Mouse (Mus musculus) myocyte (in vitro differentiated cells): Measurements from ENCODE around the gene Zfhx3. TPM values are rescaled to one million over a fixed set of nuclear protein-coding genes. Genes with fewer than 3 reads are reported as not detected.

Experiments used
- H3K27me3 ChIP-seq: one replicate; pipeline ENCODE4 v1.6.1; 2011; ENCODE audit not compliant: control insufficient read depth, insufficient read depth, insufficient read length
- H3K36me3 ChIP-seq: one replicate; pipeline ENCODE4 v1.6.1; 2011; ENCODE audit not compliant: control insufficient read depth, insufficient read depth
- H3K4me2 ChIP-seq: one replicate; pipeline ENCODE4 v1.6.1; 2011; ENCODE audit warnings: low read depth, control low read depth
- H3K4me3 ChIP-seq: one replicate; pipeline ENCODE4 v1.5.1; 2011; ENCODE audit warnings: mild to moderate bottlenecking, control low read depth, moderate library complexity
- H3K79me2 ChIP-seq: one replicate; pipeline ENCODE4 v1.6.1; 2011; ENCODE audit not compliant: control insufficient read depth, insufficient read depth
- H3ac ChIP-seq: one replicate; pipeline ENCODE4 v1.6.1; 2011; ENCODE audit not compliant: control insufficient read depth, insufficient read length
- CEBPB ChIP-seq: IDR thresholded peaks from 2 replicates; pipeline ENCODE4 v1.6.1; 2011; ENCODE audit warnings: mild to moderate bottlenecking, moderate library complexity; ENCODE audit not compliant: poor library complexity, insufficient read depth, severe bottlenecking
- E2F4 ChIP-seq: IDR thresholded peaks from one replicate; pipeline ENCODE4 v1.6.1; 2011; ENCODE audit warnings: mild to moderate bottlenecking, control low read depth, moderate library complexity; ENCODE audit not compliant: insufficient read depth
- MAX ChIP-seq: IDR thresholded peaks from one replicate; pipeline ENCODE4 v1.6.1; 2011; ENCODE audit warnings: low read depth, mild to moderate bottlenecking, control low read depth
- MYOD1 ChIP-seq, 3 experiments: IDR thresholded peaks; one replicate each; pipeline ENCODE4 v1.6.1; 2011; ENCODE audit warnings: control low read depth in 2 of 3, low read depth in 2 of 3, mild to moderate bottlenecking in 2 of 3, moderate library complexity in 1 of 3; ENCODE audit not compliant: insufficient read length in 2 of 3, control insufficient read depth in 1 of 3
- MYOG ChIP-seq, 3 experiments: IDR thresholded peaks; one replicate each; pipeline ENCODE4 v1.6.1; 2011; ENCODE audit warnings: control low read depth in 2 of 3, low read depth in 2 of 3, mild to moderate bottlenecking in 2 of 3; ENCODE audit not compliant: insufficient read length in 2 of 3, control insufficient read depth in 1 of 3, insufficient read depth in 1 of 3
- POLR2A ChIP-seq: IDR thresholded peaks from one replicate; pipeline ENCODE4 v1.6.1; 2011; ENCODE audit warnings: low read depth, mild to moderate bottlenecking, control low read depth, moderate library complexity; ENCODE audit not compliant: insufficient read length
- POLR2AphosphoS2 ChIP-seq: IDR thresholded peaks from one replicate; pipeline ENCODE4 v1.6.1; 2011; ENCODE audit warnings: low read depth, control low read depth; ENCODE audit not compliant: insufficient read length
- REST ChIP-seq: IDR thresholded peaks from one replicate; pipeline ENCODE4 v1.6.1; 2011; ENCODE audit warnings: mild to moderate bottlenecking, control low read depth, moderate library complexity; ENCODE audit not compliant: insufficient read depth, insufficient read length
- SRF ChIP-seq: IDR thresholded peaks from one replicate; pipeline ENCODE4 v1.6.1; 2011; ENCODE audit warnings: low read depth; ENCODE audit not compliant: control insufficient read depth, insufficient read length
- TCF12 ChIP-seq: IDR thresholded peaks from one replicate; pipeline ENCODE4 v1.6.1; 2011; ENCODE audit warnings: mild to moderate bottlenecking, control low read depth; ENCODE audit not compliant: poor library complexity, insufficient read depth, severe bottlenecking
- TCF3 ChIP-seq: IDR thresholded peaks from one replicate; pipeline ENCODE4 v1.6.1; 2011; ENCODE audit warnings: low read depth, control low read depth; ENCODE audit not compliant: insufficient read length
- USF1 ChIP-seq: IDR thresholded peaks from one replicate; pipeline ENCODE4 v1.6.1; 2011; ENCODE audit warnings: low read depth, mild to moderate bottlenecking, control low read depth, moderate library complexity
- polyA plus RNA-seq: library from polyadenylated mRNA; unstranded; fragments of >200 nt; fragmentation: generic; extraction: Trizol; gene quantifications from one replicate; pipeline ENCODE4 v1.2.1, GENCODE M21; 2012; ENCODE audit warnings: missing spikeins

The Zfhx3 gene
- polyA plus RNA-seq, 1 experiment, result 3.0 TPM

GRCm38 (mm10) chr8:108478131-108478530 lies 535.7 kb downstream of the Zfhx3 start:
- no peaks in the 10 kb centered on the region for H3K36me3 ChIP-seq
- no peak overlapping the region for H3ac ChIP-seq
- TF ChIP-seq TCF12 (no peak), SRF (no peak), CEBPB (no peak), MYOG (IDR thresholded peaks at IDR 0.05; ENCODE audit: control insufficient read depth in 1 of 3, insufficient read depth in 1 of 3, insufficient read length in 2 of 3, low read depth in 2 of 3) (no peak), TCF3 (no peak), POLR2AphosphoS2 (no peak), MYOD1 (IDR thresholded peaks at IDR 0.05; ENCODE audit: control insufficient read depth in 1 of 3, insufficient read length in 2 of 3, low read depth in 2 of 3) (no peak), MAX (no peak), USF1 (no peak), E2F4 (no peak), REST (no peak)
- H3K4me2 ChIP-seq, result no peak overlapping the region
- no peaks in the 10 kb centered on the region for H3K79me2 ChIP-seq
- H3K27me3 ChIP-seq, result no peaks in the 10 kb centered on the region
- no peak overlapping the region for H3K4me3 ChIP-seq

- Histone ChIP-seq H3K4me3 (no peak overlapping the region), H3K4me2 (no peak overlapping the region), H3K79me2 (no peaks in the 10 kb centered on the region), H3K27me3 (no peaks in the 10 kb centered on the region), H3K36me3 (no peaks in the 10 kb centered on the region), H3ac (no peak overlapping the region)
- TF ChIP-seq MYOD1 (IDR thresholded peaks at IDR 0.05; ENCODE audit: control insufficient read depth in 1 of 3, insufficient read length in 2 of 3, low read depth in 2 of 3) (no peak), USF1 (no peak), TCF3 (no peak), SRF (no peak), REST (no peak), E2F4 (no peak), MAX (no peak), CEBPB (no peak), POLR2AphosphoS2 (no peak)
Observed at GRCm38 (mm10) chr8:108480141-108480540, 537.7 kb downstream of the Zfhx3 start.

- no peaks in the 10 kb centered on the region for H3K27me3 ChIP-seq
- no peaks in the 10 kb centered on the region for H3K79me2 ChIP-seq
- no peak overlapping the region for H3K4me2 ChIP-seq
- no peak overlapping the region for H3K4me3 ChIP-seq
- H3K36me3 ChIP-seq, result no peaks in the 10 kb centered on the region
- no peak overlapping the region for H3ac ChIP-seq
- TF ChIP-seq SRF (no peak), REST (no peak), MYOG (IDR thresholded peaks at IDR 0.05; ENCODE audit: control insufficient read depth in 1 of 3, insufficient read depth in 1 of 3, insufficient read length in 2 of 3, low read depth in 2 of 3) (no peak), USF1 (no peak), CEBPB (no peak), MYOD1 (IDR thresholded peaks at IDR 0.05; ENCODE audit: control insufficient read depth in 1 of 3, insufficient read length in 2 of 3, low read depth in 2 of 3) (no peak), POLR2AphosphoS2 (no peak), E2F4 (no peak), TCF3 (no peak), TCF12 (no peak), POLR2A (no peak), MAX (no peak)
Observed at GRCm38 (mm10) chr8:108481167-108481815, 538.8 kb downstream of the Zfhx3 start.

GRCm38 (mm10) chr8:108496101-108496500 lies 553.7 kb downstream of the Zfhx3 start:
- Histone ChIP-seq H3K79me2 (no peaks in the 10 kb centered on the region), H3ac (no peak overlapping the region), H3K27me3 (no peaks in the 10 kb centered on the region), H3K4me3 (no peak overlapping the region), H3K36me3 (no peaks in the 10 kb centered on the region), H3K4me2 (no peak overlapping the region)
- no peak for TF ChIP-seq REST
- TF ChIP-seq MYOD1 (IDR thresholded peaks at IDR 0.05; ENCODE audit: control insufficient read depth in 1 of 3, insufficient read length in 2 of 3, low read depth in 2 of 3), result no peak
- no peak for TF ChIP-seq SRF
- TF ChIP-seq TCF3, result no peak
- no peak for TF ChIP-seq CEBPB
- no peak for TF ChIP-seq MYOG (IDR thresholded peaks at IDR 0.05; ENCODE audit: control insufficient read depth in 1 of 3, insufficient read depth in 1 of 3, insufficient read length in 2 of 3, low read depth in 2 of 3)
- TF ChIP-seq POLR2AphosphoS2, result no peak
- no peak for TF ChIP-seq USF1
- no peak for TF ChIP-seq POLR2A
- no peak for TF ChIP-seq E2F4
- no peak for TF ChIP-seq MAX
- no peak for TF ChIP-seq TCF12

GRCm38 (mm10) chr8:108506779-108507178 lies 564.3 kb downstream of the Zfhx3 start:
- no peak overlapping the region for H3K4me2 ChIP-seq
- no peak overlapping the region for H3K4me3 ChIP-seq
- no peak for TF ChIP-seq CEBPB
- TF ChIP-seq USF1, result no peak
- TF ChIP-seq POLR2A, result no peak
- TF ChIP-seq TCF12, result no peak
- no peak for TF ChIP-seq MYOD1 (IDR thresholded peaks at IDR 0.05; ENCODE audit: control insufficient read depth in 1 of 3, insufficient read length in 2 of 3, low read depth in 2 of 3)
- no peak for TF ChIP-seq REST
- no peak for TF ChIP-seq SRF
- no peak for TF ChIP-seq TCF3
- TF ChIP-seq MYOG (IDR thresholded peaks at IDR 0.05; ENCODE audit: control insufficient read depth in 1 of 3, insufficient read depth in 1 of 3, insufficient read length in 2 of 3, low read depth in 2 of 3), result no peak
- TF ChIP-seq E2F4, result no peak
- TF ChIP-seq MAX, result no peak
- no peaks in the 10 kb centered on the region for H3K36me3 ChIP-seq
- H3K27me3 ChIP-seq, result no peaks in the 10 kb centered on the region
- no peaks in the 10 kb centered on the region for H3K79me2 ChIP-seq
- no peak overlapping the region for H3ac ChIP-seq
